Mouse (Mus musculus) embryo, embryonic 11 days (tissue): ENCODE results near the gene Wdr38.

Experiments
- DNase-seq: peaks from one replicate; pipeline ENCODE4 v3.0.0-alpha.2; 2015

Gene Wdr38

GRCm38 (mm10) chr2:38997386-38998374 is at the start of gene Wdr38:
Gene Wdr38 (plus strand): TSS chr2:38997476.
- peak; percentile 90 for DNase-seq

- no peak for DNase-seq
Observed at GRCm38 (mm10) chr2:38947566-38947965, 49.7 kb upstream of the Wdr38 start.

GRCm38 (mm10) chr2:38950281-38950719 is 47.0 kb upstream of the Wdr38 start:
- DNase-seq: no peak

- DNase-seq: no peak
Observed at GRCm38 (mm10) chr2:38953152-38953883, 44.0 kb upstream of the Wdr38 start.

GRCm38 (mm10) chr2:38956062-38956461 is 41.2 kb upstream of the Wdr38 start:
- DNase-seq: no peak

- DNase-seq: no peak
Observed at GRCm38 (mm10) chr2:38957671-38958223, 39.5 kb upstream of the Wdr38 start.

GRCm38 (mm10) chr2:38964198-38964597 is 33.1 kb upstream of the Wdr38 start:
- peak; percentile 76 for DNase-seq

- no peak for DNase-seq
Observed at GRCm38 (mm10) chr2:38969650-38970049, 27.6 kb upstream of the Wdr38 start.

- DNase-seq: no peak
Observed at GRCm38 (mm10) chr2:38970057-38970456, 27.2 kb upstream of the Wdr38 start.

- no peak for DNase-seq
Observed at GRCm38 (mm10) chr2:38973223-38973622, 24.1 kb upstream of the Wdr38 start.

- DNase-seq: no peak
Observed at GRCm38 (mm10) chr2:38973701-38974100, 23.6 kb upstream of the Wdr38 start.

- DNase-seq: no peak
Observed at GRCm38 (mm10) chr2:38974171-38974570, 23.1 kb upstream of the Wdr38 start.

GRCm38 (mm10) chr2:38975181-38975580 is 22.1 kb upstream of the Wdr38 start:
- DNase-seq: no peak

- no peak for DNase-seq
Observed at GRCm38 (mm10) chr2:38975941-38976805, 21.1 kb upstream of the Wdr38 start.

GRCm38 (mm10) chr2:38977837-38978236 is 19.4 kb upstream of the Wdr38 start:
- DNase-seq: no peak

- no peak for DNase-seq
Observed at GRCm38 (mm10) chr2:38983456-38983855, 13.8 kb upstream of the Wdr38 start.

GRCm38 (mm10) chr2:38986580-38986979 is 10.7 kb upstream of the Wdr38 start:
- DNase-seq: no peak

- no peak for DNase-seq
Observed at GRCm38 (mm10) chr2:38987371-38987770, 9.9 kb upstream of the Wdr38 start.

GRCm38 (mm10) chr2:38987803-38988510 is 9.3 kb upstream of the Wdr38 start:
- DNase-seq: no peak

GRCm38 (mm10) chr2:38988929-38989328 is 8.3 kb upstream of the Wdr38 start:
- DNase-seq: no peak

GRCm38 (mm10) chr2:38992004-38992403 is 5.3 kb upstream of the Wdr38 start:
- no peak for DNase-seq

GRCm38 (mm10) chr2:38992452-38992851 is 4.8 kb upstream of the Wdr38 start:
- no peak for DNase-seq
